Mouse (Mus musculus): ENCODE results near the gene Casp7. TPM values are rescaled to one million over a fixed set of nuclear protein-coding genes. Genes with fewer than 3 reads are reported as not detected.
"Not testable (repeated sequence)": the region's sequence is repeated elsewhere in the genome, so short reads cannot be mapped to it uniquely, and the experiment has no call there.

The Casp7 gene
- polyA plus RNA-seq, 1 experiment from 2014 or later = 22.8 TPM

GRCm38 (mm10) chr19:56397663-56398527, 966 bp downstream of the Casp7 start:
- 0 out of 2 replicates have a peak overlapping the region, but pooled peaks have one; percentile 52 for H3K27ac ChIP-seq (replicated peaks; ENCODE audit: low read depth, low read length)
- no peaks in the 10 kb centered on the region for H3K9me3 ChIP-seq (replicated peaks; ENCODE audit: control insufficient read depth, low read length)
- DNase-seq (ENCODE audit: low spot score) (no peak), ATAC-seq (replicated peaks; ENCODE audit: insufficient number of reproducible peaks, low FRiP score, low TSS enrichment, low read depth) (no peak)
- peak overlapping the region; percentile 88 for H3K9ac ChIP-seq (replicated peaks; ENCODE audit: low read length)
- no peaks in the 10 kb centered on the region; the same call in 1 of the 2 replicates for H3K27me3 ChIP-seq (ENCODE audit: control insufficient read depth, insufficient read depth, low read length)
- H3K4me3 ChIP-seq (ENCODE audit: low read depth, low read length) = peak overlapping the region; percentile 56
- no peaks in the 10 kb centered on the region for H3K36me3 ChIP-seq (replicated peaks; ENCODE audit: control insufficient read depth, insufficient read depth, low read depth, low read length)
- 61% methylated on average over 11 of the region's 11 CpGs for WGBS
- peak overlapping the region; percentile 91 for H3K4me2 ChIP-seq (ENCODE audit: low read depth, low read length)
- 0 out of 2 replicates have a peak, but pooled peaks cover 5% of the 10 kb centered on the region for H3K4me1 ChIP-seq (ENCODE audit: control insufficient read depth, insufficient read depth, low read length)

DNA sequence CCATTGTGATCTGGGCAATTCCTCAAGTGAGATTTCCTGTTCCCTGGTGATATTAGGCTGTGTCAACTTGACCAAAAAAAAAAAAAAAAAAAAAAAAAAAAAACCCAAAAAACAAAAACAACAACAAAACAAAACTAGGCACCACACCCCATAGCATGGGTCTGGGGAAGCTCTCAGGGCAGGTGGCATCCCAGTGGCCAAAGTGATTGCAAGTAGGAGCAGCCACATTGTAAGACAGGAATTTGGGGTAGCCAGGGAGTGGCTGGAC, 1.5 kb downstream of the Casp7 start:
- Histone ChIP-seq H3K27ac (replicated peaks; ENCODE audit: low read depth, low read length) (no peak overlapping the region), H3K4me3 (ENCODE audit: low read depth, low read length) (no peak overlapping the region), H3K4me1 (ENCODE audit: control insufficient read depth, insufficient read depth, low read length) (0 out of 2 replicates have a peak, but pooled peaks cover 5% of the 10 kb centered on the region), H3K4me2 (ENCODE audit: low read depth, low read length) (no peak overlapping the region), H3K27me3 (ENCODE audit: control insufficient read depth, insufficient read depth, low read length) (no peaks in the 10 kb centered on the region; the same call in 1 of the 2 replicates), H3K9ac (replicated peaks; ENCODE audit: low read length) (no peak overlapping the region), H3K36me3 (replicated peaks; ENCODE audit: control insufficient read depth, insufficient read depth, low read depth, low read length) (no peaks in the 10 kb centered on the region), H3K9me3 (replicated peaks; ENCODE audit: control insufficient read depth, low read length) (no peaks in the 10 kb centered on the region)
- DNase-seq (ENCODE audit: low spot score) (no peak), ATAC-seq (replicated peaks; ENCODE audit: insufficient number of reproducible peaks, low FRiP score, low TSS enrichment, low read depth) (no peak)

GRCm38 (mm10) chr19:56400200-56400599, 3.3 kb downstream of the Casp7 start:
- H3K36me3 ChIP-seq (replicated peaks; ENCODE audit: control insufficient read depth, insufficient read depth, low read depth, low read length) = no peaks in the 10 kb centered on the region
- H3K27me3 ChIP-seq (ENCODE audit: control insufficient read depth, insufficient read depth, low read length) = no peaks in the 10 kb centered on the region; the same call in 1 of the 2 replicates
- ATAC-seq (replicated peaks; ENCODE audit: insufficient number of reproducible peaks, low FRiP score, low TSS enrichment, low read depth) (no peak), DNase-seq (ENCODE audit: low spot score) (peak; percentile 25)
- H3K4me3 ChIP-seq (ENCODE audit: low read depth, low read length) = no peak overlapping the region
- H3K4me2 ChIP-seq (ENCODE audit: low read depth, low read length) = no peak overlapping the region
- 0 out of 2 replicates have a peak, but pooled peaks cover 5% of the 10 kb centered on the region for H3K4me1 ChIP-seq (ENCODE audit: control insufficient read depth, insufficient read depth, low read length)
- H3K9me3 ChIP-seq (replicated peaks; ENCODE audit: control insufficient read depth, low read length) = no peaks in the 10 kb centered on the region
- H3K27ac ChIP-seq (replicated peaks; ENCODE audit: low read depth, low read length) = no peak overlapping the region
- WGBS = 48% methylated on average over 14 of the region's 14 CpGs
- no peak overlapping the region for H3K9ac ChIP-seq (replicated peaks; ENCODE audit: low read length)

- 77% methylated on average over 6 of the region's 6 CpGs for WGBS
- Histone ChIP-seq H3K4me1 (ENCODE audit: control insufficient read depth, insufficient read depth, low read length) (0 out of 2 replicates have a peak, but pooled peaks cover 5% of the 10 kb centered on the region), H3K9ac (replicated peaks; ENCODE audit: low read length) (no peak overlapping the region), H3K27me3 (ENCODE audit: control insufficient read depth, insufficient read depth, low read length) (no peaks in the 10 kb centered on the region), H3K9me3 (replicated peaks; ENCODE audit: control insufficient read depth, low read length) (no peaks in the 10 kb centered on the region), H3K36me3 (replicated peaks; ENCODE audit: control insufficient read depth, insufficient read depth, low read depth, low read length) (no peaks in the 10 kb centered on the region), H3K4me2 (ENCODE audit: low read depth, low read length) (no peak overlapping the region), H3K27ac (replicated peaks; ENCODE audit: low read depth, low read length) (no peak overlapping the region), H3K4me3 (ENCODE audit: low read depth, low read length) (no peak overlapping the region)
- ATAC-seq (replicated peaks; ENCODE audit: insufficient number of reproducible peaks, low FRiP score, low TSS enrichment, low read depth) (no peak), DNase-seq (ENCODE audit: low spot score) (no peak)
Observed at GRCm38 (mm10) chr19:56401864-56402263, 4.9 kb downstream of the Casp7 start.

GRCm38 (mm10) chr19:56405824-56406223, 8.9 kb downstream of the Casp7 start:
- Histone ChIP-seq H3K4me3 (ENCODE audit: low read depth, low read length) (no peak overlapping the region), H3K36me3 (replicated peaks; ENCODE audit: control insufficient read depth, insufficient read depth, low read depth, low read length) (no peaks in the 10 kb centered on the region), H3K9me3 (replicated peaks; ENCODE audit: control insufficient read depth, low read length) (no peaks in the 10 kb centered on the region), H3K9ac (replicated peaks; ENCODE audit: low read length) (no peak overlapping the region), H3K4me2 (ENCODE audit: low read depth, low read length) (no peak overlapping the region), H3K27ac (replicated peaks; ENCODE audit: low read depth, low read length) (no peak overlapping the region), H3K27me3 (ENCODE audit: control insufficient read depth, insufficient read depth, low read length) (no peaks in the 10 kb centered on the region), H3K4me1 (ENCODE audit: control insufficient read depth, insufficient read depth, low read length) (no peaks in the 10 kb centered on the region)
- WGBS = 93% methylated on average over 4 of the region's 4 CpGs
- no peak for DNase-seq (ENCODE audit: low spot score)
- ATAC-seq (replicated peaks; ENCODE audit: insufficient number of reproducible peaks, low FRiP score, low TSS enrichment, low read depth) = no peak

- ATAC-seq (replicated peaks; ENCODE audit: insufficient number of reproducible peaks, low FRiP score, low TSS enrichment, low read depth) = no peak
- WGBS = 91% methylated on average over 7 of the region's 7 CpGs
- H3K27me3 ChIP-seq (ENCODE audit: control insufficient read depth, insufficient read depth, low read length) = no peaks in the 10 kb centered on the region
- no peak for DNase-seq (ENCODE audit: low spot score)
- H3K9me3 ChIP-seq (replicated peaks; ENCODE audit: control insufficient read depth, low read length) = no peaks in the 10 kb centered on the region
- no peak overlapping the region for H3K9ac ChIP-seq (replicated peaks; ENCODE audit: low read length)
- H3K4me2 ChIP-seq (ENCODE audit: low read depth, low read length) = no peak overlapping the region
- H3K27ac ChIP-seq (replicated peaks; ENCODE audit: low read depth, low read length) = no peak overlapping the region
- no peaks in the 10 kb centered on the region for H3K36me3 ChIP-seq (replicated peaks; ENCODE audit: control insufficient read depth, insufficient read depth, low read depth, low read length)
- H3K4me1 ChIP-seq (ENCODE audit: control insufficient read depth, insufficient read depth, low read length) = no peaks in the 10 kb centered on the region
- no peak overlapping the region for H3K4me3 ChIP-seq (ENCODE audit: low read depth, low read length)
Observed at GRCm38 (mm10) chr19:56406581-56406980, 9.7 kb downstream of the Casp7 start.

DNA sequence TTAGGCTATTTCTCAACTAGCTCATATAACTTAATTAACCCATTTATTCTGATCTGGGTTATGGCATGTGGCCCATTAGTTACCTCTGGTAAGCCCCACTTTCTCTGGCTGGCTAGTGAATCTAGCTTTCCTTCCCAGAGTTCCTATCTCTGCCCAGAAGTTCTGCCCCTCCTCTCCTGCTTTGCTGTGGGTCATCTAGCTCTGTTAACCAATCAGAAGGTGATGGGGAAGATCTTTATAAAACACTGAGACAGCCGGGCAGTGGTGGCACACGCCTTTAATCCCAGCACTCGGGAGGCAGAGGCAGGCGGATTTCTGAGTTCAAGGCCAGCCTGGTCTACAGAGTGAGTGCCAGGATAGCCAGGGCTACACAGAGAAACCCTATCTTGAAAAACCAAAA, 13.0 kb downstream of the Casp7 start:
- H3K27ac ChIP-seq (replicated peaks; ENCODE audit: low read depth, low read length); ATAC-seq (replicated peaks; ENCODE audit: insufficient number of reproducible peaks, low FRiP score, low TSS enrichment, low read depth); H3K9ac ChIP-seq (replicated peaks; ENCODE audit: low read length); H3K4me2 ChIP-seq (ENCODE audit: low read depth, low read length); H3K9me3 ChIP-seq (replicated peaks; ENCODE audit: control insufficient read depth, low read length); DNase-seq (ENCODE audit: low spot score); H3K4me3 ChIP-seq (ENCODE audit: low read depth, low read length); H3K4me1 ChIP-seq (ENCODE audit: control insufficient read depth, insufficient read depth, low read length); H3K36me3 ChIP-seq (replicated peaks; ENCODE audit: control insufficient read depth, insufficient read depth, low read depth, low read length); H3K27me3 ChIP-seq (ENCODE audit: control insufficient read depth, insufficient read depth, low read length): not testable (repeated sequence)
- 93% methylated on average over 4 of the region's 4 CpGs for WGBS

- 87% methylated on average over 4 of the region's 4 CpGs for WGBS
Observed at GRCm38 (mm10) chr19:56418404-56418803, 21.5 kb downstream of the Casp7 start.

More at GRCm38 (mm10) chr19:56418404-56418803, 21.5 kb downstream of the Casp7 start:
- Histone ChIP-seq H3K36me3 (replicated peaks; ENCODE audit: control insufficient read depth, insufficient read depth, low read depth, low read length) (no peaks in the 10 kb centered on the region), H3K4me2 (ENCODE audit: low read depth, low read length) (no peak overlapping the region), H3K27me3 (ENCODE audit: control insufficient read depth, insufficient read depth, low read length) (no peaks in the 10 kb centered on the region), H3K4me1 (ENCODE audit: control insufficient read depth, insufficient read depth, low read length) (no peaks in the 10 kb centered on the region; the same call in 1 of the 2 replicates), H3K4me3 (ENCODE audit: low read depth, low read length) (no peak overlapping the region), H3K9ac (replicated peaks; ENCODE audit: low read length) (no peak overlapping the region), H3K9me3 (replicated peaks; ENCODE audit: control insufficient read depth, low read length) (no peaks in the 10 kb centered on the region), H3K27ac (replicated peaks; ENCODE audit: low read depth, low read length) (no peak overlapping the region)
- DNase-seq (ENCODE audit: low spot score) (no peak), ATAC-seq (replicated peaks; ENCODE audit: insufficient number of reproducible peaks, low FRiP score, low TSS enrichment, low read depth) (no peak)
